Mouse (Mus musculus) lung, postnatal 0 days (tissue): ENCODE measurements at regions not wholly inside any gene's neighbourhood (a gene's known extent, or its start where the extent isn't known, plus 50 kb on each side); places are given as distances from the start of the nearest gene placed in this dataset.

Experiments used
- CTCF ChIP-seq: IDR thresholded peaks from 2 replicates; pipeline ENCODE4 v1.5.1; 2016; ENCODE audit warnings: antibody characterized with exemption, mild to moderate bottlenecking
- EP300 ChIP-seq: IDR thresholded peaks from 2 replicates; pipeline ENCODE4 v1.6.1; 2016; ENCODE audit warnings: antibody characterized with exemption, mild to moderate bottlenecking, control low read depth

- TF ChIP-seq CTCF (no peak), EP300 (no peak)
Observed at GRCm38 (mm10) chr1:17450295-17450694, 695.4 kb downstream of the Crisp4 start.
